Mouse (Mus musculus): ENCODE results near the gene Lpgat1.

- TF ChIP-seq NELFE (IDR thresholded peaks at IDR 0.05; ENCODE audit: low read depth, low read length) = no peak
- no peak for TF ChIP-seq CHD2 (IDR thresholded peaks at IDR 0.05; ENCODE audit: low read length)
- no peak for TF ChIP-seq CTCF (conservative IDR thresholded peaks at IDR 0.05 in 1 of 2, IDR thresholded peaks at IDR 0.05 in 1 of 2; ENCODE audit: low read depth in 2 of 2, low read length in 2 of 2)
- no peak for TF ChIP-seq MYC (IDR thresholded peaks at IDR 0.05; ENCODE audit: low read depth, low read length)
- TF ChIP-seq ETS1 (conservative IDR thresholded peaks at IDR 0.05; ENCODE audit: low read depth, low read length) = no peak
- no peak for TF ChIP-seq ZMIZ1 (IDR thresholded peaks at IDR 0.05; ENCODE audit: low read depth, low read length)
- no peak for TF ChIP-seq SIN3A (IDR thresholded peaks at IDR 0.05; ENCODE audit: low read length)
- no peak for TF ChIP-seq USF1 (IDR thresholded peaks at IDR 0.05; ENCODE audit: low read depth, low read length)
Observed at GRCm38 (mm10) chr1:191687531-191687930, 30.1 kb upstream of the Lpgat1 start.

All from CH12.LX (cell line).